In genomic region chr7:82880700-82881099, GRCm38 (mm10) we compare ENCODE assay signal across 1 mouse cellular context.
TF ChIP-seq lines count a peak whose summit lies in the region.

No protein-coding gene starts in this region.

TF ChIP-seq in MEL, 35 proteins besides CTCF, POLR2A, EP300 and RAD21:
- TF ChIP-seq JUND (IDR thresholded peaks at IDR 0.05; ENCODE audit: low read depth, low read length) (no peak), MYB (IDR thresholded peaks at IDR 0.05; ENCODE audit: low read depth, low read length) (no peak), MYC (IDR thresholded peaks at IDR 0.05; ENCODE audit: low read depth, low read length) (no peak), HCFC1 (IDR thresholded peaks at IDR 0.05; ENCODE audit: low read depth, low read length) (no peak), SIN3A (IDR thresholded peaks at IDR 0.05; ENCODE audit: low read length) (no peak), GABPA (IDR thresholded peaks at IDR 0.05; ENCODE audit: low read depth, low read length) (no peak), UBTF (IDR thresholded peaks at IDR 0.05; ENCODE audit: borderline replicate concordance, insufficient read depth, low read depth, low read length) (no peak), POLR2AphosphoS5 (IDR thresholded peaks at IDR 0.05; ENCODE audit: borderline replicate concordance, low read depth, low read length) (no peak), POLR2AphosphoS2 (IDR thresholded peaks at IDR 0.05; ENCODE audit: low read length) (no peak), MEF2A (IDR thresholded peaks at IDR 0.05; ENCODE audit: extremely low read depth, insufficient replicate concordance, low read depth, low read length, poor library complexity, severe bottlenecking) (no peak), RCOR1 (IDR thresholded peaks at IDR 0.05; ENCODE audit: low read depth, low read length) (no peak), CHD1 (IDR thresholded peaks at IDR 0.05; ENCODE audit: low read depth, low read length) (no peak), ZNF384 (IDR thresholded peaks at IDR 0.05; ENCODE audit: low read depth, low read length) (no peak), MAX (IDR thresholded peaks at IDR 0.05; ENCODE audit: low read length) (no peak), SMC3 (IDR thresholded peaks at IDR 0.05; ENCODE audit: low read depth, low read length) (no peak; the same call in none of the 2 replicates), MXI1 (IDR thresholded peaks at IDR 0.05; ENCODE audit: low read depth, low read length) (no peak)
